Mouse (Mus musculus): Measurements from ENCODE around the gene Borcs7. TPM values are rescaled to one million over a fixed set of nuclear protein-coding genes. Genes with fewer than 3 reads are reported as not detected.
A peak's percentile ranks its signal among the peaks of the same experiment; 100 is the strongest.
"Not testable (repeated sequence)": the region's sequence is repeated elsewhere in the genome, so short reads cannot be mapped to it uniquely, and the experiment has no call there.

Borcs7 gene
- polyA plus RNA-seq, 2 experiments from 2014 or later = 6.8 to 7.4 TPM

DNA sequence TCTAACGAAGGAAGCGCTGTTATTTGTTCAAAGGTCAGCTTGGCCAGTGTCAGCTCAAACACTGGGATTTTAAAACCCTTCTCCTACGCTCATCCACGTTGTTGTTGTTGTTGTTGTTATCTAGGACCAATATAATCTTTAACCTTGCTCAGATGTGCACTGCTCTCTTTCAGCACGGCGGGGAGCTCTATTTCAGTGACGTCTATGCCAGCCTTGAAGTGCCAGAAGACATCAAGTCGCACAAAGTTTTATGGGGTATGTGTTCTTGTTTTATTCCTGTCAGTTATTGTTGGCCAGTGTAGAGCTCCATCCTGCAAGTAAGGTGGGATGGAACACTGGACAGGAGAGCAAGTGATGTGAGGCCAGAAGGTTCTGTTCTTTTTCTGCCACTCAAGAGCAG lies 25.3 kb downstream of the Borcs7 start:
- no peak for ATAC-seq

DNA sequence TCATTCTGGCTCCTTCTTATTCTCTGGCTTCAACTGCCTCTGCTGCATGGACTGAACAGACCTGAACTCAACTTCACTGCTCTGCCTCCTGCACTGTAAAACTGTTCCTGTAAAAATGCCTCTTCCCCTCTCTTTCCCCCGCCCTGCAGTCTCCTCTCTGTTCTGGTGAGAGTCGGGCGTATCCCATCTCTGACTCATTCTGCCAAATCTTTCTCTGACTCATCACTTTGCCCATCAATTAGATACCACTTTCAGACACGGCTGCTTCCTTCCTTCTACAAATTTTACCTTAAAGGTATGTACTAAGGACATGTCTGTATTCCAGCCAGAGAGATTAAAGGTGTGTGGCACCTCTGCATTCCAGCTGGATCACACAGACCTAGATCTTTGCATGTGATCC lies 28.4 kb downstream of the Borcs7 start:
- ATAC-seq = no peak

DNA sequence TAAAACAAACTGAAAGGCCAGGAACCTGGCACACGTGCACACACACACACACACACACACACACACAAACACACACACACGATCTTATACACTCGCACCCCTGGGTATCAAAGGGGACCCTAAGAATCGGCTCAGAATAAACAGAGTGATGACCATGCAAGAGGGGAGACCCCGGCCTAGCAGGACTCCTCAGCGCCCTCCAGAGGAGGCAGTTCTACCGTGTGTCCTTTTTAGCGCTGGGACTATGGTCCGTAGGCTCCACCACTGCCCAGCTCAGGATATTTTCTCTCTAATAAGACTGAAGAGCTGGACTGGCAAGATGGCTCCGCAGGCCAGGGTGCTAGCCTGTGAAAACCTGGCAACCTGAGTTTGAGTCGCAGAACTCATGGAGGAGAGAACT lies 34.7 kb downstream of the Borcs7 start:
- ATAC-seq = no peak

DNA sequence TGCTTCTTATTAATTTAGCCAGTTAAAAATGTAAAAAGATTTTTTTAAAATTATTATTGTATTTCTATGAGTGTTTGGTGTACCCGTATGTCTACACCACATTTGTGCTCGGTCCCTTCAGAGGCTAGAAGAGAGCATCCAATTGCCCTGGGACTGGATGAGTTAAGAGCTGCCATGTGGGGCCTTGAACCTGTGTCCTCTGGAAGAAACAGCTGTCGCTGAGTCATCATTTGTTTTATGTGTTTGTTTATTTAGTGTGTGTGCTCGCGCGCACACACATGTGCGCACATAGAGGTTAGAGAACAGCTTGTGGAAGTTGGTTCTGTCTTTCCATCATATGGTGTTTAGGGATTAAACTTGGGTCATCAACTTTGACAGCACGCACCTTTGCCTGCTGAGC lies 36.4 kb downstream of the Borcs7 start:
- ATAC-seq = no peak

DNA sequence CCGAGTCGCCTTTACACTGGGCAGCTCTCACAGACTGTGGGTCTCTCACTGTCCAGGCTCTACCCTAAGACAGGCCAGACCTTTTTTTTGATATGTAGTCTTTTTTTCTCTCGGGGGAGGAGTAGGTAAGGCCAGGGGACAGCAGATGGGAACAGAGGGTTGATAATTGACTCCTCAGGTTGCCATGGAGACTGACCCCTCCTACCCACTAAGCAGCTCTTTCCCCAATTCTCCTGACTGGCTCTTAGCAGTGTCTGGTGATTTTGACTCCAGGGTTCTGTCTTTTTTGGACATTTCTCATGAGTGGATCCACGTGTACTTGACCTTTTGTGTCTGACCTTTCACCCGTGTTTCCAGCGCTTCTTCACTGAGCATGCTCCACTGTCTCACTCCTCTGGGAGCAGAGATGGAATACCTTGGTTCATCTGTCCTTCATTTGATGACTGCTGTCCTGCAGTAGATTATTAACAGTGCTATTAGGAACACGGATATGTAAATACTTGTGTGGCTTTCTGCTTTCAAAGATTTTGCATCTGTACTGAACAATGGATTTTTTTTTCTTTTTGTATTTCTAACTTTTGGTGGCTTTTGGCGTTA lies 37.5 kb downstream of the Borcs7 start:
- no peak for ATAC-seq

DNA sequence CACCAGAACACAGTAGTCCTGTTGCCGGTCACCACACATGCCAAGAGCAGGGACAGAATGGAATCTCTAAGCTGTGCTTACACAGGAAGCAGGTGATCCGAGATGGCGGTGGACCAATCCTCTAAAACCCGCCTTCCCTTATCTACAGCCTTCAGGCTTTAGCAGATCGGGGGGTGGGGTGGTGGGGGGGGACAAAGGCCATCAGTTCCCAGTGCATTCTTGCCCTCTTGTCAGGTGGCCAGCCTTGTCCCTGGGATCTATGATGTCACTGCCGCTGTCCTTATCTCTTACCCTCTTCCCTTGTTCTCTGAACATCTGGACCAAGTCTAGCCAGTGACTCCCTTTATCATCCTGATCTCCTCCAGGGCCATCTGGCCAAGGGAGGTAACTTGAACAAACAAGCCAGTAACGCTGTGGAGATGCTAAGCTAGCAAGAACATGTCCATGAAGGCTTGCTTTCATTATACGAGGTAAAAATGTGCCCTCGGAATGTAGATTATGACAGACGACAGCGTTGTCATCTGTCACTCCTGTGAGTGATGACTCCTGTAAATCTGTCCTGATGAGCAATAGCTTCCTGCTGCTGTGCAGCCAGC lies 38.3 kb downstream of the Borcs7 start:
- ATAC-seq = no peak

DNA sequence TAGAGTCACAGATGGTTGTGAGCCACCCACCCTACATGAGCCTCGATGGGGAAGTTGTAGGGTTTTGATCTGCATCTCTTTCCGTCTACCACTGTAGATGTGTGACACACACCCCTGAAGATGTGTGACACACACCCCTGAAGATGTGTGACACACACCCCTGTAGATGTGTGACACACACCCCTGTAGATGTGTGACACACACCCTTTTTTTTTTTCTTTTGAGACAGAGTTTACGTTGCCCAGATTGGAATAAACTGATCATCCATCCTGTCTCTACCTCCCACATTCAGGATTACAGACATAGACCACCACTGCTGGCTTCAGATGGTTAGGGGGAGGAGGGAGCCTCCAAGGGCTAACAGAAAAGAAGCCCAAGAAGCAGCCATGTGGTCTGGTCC lies 39.2 kb downstream of the Borcs7 start:
- no peak for ATAC-seq

DNA sequence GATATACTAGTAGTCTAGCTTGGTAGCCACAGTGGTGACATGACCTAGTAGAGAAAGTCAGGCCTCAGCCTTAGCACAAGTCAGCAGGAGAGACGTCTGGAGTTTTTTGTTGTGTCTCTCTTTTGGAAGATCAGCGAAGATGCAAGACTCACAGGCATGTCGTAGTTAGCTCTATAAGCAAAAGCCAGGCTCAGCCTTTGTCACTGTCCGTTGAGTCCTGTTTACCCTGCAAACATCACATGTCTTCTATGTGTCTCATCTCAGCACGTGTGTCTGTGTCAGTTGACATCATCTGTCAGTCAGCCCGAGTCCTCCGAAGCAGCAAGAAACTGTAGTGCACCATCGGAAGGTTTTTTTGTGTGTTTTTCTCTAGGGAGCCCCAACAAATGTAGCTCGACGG lies 41.6 kb downstream of the Borcs7 start:
- no peak for ATAC-seq

DNA sequence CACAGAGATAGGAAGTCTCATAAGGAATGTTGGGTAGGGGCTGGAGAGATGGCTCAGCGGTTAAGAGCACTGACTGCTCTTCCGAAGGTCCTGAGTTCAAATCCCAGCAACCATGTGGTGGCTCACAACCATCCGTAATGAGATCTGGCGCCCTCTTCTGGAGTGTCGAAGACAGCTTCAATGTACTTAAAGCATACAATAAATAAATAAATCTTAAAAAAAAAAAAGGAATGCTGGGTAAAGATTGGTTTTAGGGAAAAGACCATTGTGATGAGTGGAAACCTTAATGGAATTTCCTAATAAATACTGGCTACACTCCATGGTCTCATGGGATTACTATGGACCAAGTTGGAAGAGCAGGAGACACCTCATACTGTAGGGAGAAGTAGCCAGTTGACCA lies 43.0 kb downstream of the Borcs7 start:
- ATAC-seq = not testable (repeated sequence)

DNA sequence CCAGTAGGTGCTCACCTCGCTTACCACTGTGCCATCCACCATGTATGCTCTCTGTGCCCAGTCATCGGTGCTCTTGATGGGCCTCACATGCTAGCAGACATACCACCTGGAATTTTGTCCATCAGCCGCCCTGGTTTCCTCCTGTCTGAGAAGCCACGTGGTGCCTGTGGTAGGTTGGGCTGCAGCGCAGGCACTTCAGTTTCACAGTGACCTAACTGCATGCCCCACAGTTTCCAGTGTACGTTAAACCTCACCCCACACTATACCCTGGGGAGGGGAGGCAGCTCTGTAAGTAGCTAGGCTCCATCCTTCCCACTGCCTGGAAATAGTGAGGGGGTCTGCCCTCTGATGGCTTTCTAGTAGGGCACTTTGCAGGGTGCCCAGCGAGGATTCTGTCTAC lies 43.9 kb downstream of the Borcs7 start:
- ATAC-seq = no peak

DNA sequence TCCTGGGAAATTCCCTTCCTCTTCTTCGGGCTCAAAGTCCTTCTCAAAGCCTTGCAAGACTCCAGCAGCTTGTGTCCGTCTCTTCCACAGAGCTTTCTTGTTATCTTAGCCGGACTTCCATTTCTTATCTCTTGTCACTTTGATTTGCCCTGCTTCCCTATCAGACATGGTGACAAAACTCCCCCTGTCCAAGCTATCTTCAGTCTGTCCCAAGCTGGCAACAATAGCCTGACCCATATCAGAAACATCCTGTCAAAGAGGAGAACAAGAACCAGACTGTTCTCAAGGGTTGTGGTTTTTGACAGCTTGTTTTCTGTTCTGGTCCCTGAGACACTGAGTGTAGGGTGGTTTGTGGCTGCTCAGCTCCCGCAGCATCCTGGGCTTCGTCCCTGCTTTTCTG lies 45.5 kb downstream of the Borcs7 start:
- ATAC-seq = no peak

DNA sequence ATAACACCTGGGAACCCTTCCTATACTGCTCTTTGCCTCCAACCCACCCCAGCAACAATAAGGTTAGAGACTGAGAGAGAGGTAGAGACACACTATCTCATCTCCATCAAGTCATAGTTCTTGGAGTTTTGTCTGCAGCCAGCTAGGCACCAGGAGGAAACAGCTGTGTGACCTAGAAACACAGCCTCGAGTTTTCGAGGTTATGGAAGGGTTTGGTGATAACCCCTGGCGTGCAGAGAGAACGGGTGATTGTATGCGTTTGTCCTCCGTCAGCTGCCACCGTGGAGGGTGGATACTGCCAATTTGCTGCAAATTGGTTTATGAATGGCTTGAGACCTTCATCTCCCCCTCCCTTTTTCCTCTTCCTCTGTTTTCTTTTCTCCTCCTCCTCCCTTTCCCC lies 47.4 kb downstream of the Borcs7 start:
- ATAC-seq = no peak

DNA sequence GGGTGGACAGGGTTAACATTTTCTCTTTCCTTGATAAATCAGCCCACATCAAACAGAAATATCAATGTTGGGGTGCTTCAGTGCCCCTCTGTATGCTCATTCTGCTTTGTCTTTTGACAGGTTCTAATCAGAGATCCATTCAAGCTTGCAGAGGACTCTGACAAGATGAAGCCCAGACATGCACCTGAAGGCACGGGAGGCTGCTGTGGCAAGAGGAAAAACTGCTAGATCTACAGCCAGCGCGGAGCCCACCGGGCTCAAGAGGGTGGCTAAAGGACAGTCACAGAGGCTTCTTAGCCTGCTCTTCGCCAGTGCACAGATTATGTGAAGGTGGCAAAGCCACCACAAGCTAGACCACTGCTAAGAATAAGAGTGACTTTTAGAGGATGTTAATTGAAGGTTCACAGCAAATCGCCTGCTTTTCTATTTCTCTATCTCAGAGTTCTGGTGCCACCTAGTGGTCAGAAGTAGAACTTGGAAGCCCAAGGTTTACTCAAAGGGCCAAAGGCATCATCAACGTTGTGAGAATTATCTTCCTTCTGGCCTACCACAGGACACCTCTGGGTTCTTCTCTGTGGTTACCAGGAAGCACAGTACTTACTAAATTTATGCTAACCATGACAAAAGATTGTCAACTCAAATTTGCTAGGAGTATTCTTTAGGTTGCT lies 50.8 kb downstream of the Borcs7 start:
- peak; percentile 62 for ATAC-seq

DNA sequence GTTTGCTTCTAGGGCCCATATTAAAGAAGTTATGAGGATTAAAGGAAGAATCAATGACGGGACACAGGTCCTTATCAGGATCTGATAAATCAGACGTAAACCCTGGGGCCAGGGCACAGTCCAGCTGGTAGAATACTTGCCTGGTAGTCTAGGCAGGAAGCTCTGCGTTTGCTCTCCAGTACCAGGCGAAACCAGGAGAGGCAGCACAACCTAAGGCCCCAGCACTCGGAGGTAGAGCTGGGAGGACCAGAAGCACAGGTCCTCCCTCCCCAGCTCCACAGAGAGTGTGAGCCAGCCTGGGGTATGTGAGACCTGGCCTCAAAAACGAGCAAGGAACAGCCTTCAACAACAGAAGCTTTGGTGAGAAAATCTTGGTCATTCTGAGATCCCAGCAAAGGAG lies 51.9 kb downstream of the Borcs7 start:
- no peak for ATAC-seq

DNA sequence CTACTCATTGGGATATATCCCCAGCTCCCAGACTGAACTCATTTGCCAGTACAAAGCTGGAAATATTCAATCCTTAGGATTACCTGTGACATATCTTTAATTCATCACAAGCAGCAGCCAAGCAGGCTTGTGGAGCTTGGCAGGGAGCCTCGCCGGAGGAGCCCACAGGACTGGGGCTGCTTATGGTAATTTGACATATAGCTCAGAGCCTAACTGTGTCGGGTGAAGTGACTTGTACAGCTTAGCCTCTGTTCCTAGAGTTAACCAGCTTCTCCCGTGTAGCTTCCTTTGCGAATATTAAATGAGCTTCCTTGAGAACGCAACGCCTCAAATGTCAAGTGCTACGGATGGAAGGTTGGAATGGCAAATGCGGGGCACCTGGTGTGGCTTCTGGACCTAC lies 55.0 kb downstream of the Borcs7 start:
- no peak for ATAC-seq

DNA sequence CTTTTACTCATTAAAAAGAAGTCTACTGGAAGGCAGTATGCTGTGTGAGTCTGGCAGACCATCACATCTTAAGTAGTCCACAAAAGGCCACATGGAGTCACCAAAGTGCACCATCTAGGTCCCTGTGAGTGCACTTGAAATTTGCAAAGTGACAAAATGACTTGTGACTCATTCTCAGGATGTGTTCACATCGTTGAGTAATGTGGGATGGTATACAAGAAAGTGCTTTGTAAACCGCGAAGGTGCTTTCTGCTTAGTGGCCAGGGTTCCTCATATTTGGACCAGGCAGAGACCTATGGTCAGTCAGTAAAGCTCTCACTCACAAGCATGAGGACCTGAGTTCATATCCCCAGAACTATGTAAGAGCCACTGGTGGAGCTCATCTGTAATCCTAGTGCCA lies 58.1 kb downstream of the Borcs7 start:
- ATAC-seq = no peak

DNA sequence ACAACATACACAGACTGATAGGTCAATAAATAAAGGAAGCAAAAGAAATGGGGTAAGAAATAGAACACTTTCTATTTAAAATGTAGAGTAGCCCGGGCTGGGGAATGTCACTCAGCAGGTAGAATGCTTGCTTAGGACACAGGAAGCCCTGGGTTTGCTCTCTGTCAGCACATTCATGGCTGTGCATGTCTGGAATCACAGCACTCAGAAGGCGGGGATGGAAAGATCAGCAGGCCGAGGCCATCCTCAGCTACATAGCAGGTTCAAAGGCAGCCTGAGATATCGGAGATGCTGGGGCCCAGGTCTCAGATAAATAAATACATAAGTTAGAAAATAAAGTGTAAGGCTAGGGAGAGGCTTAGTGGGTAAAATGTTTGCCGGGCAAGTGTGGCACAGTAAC lies 62.5 kb downstream of the Borcs7 start:
- no peak for ATAC-seq

Other genes starting within 250 kb of the Borcs7 start
- 10 to 100 TPM; 16.3 to 21.5 TPM for gene Trim8, start 188.2 kb upstream of the Borcs7 start, polyA plus RNA-seq (2017; shearing (Covaris generic))
- 10 to 100 TPM; 29.0 to 34.9 TPM for gene Arl3, start 116.7 kb upstream of the Borcs7 start, polyA plus RNA-seq (2017; shearing (Covaris generic))
- gene Sfxn2, start 116.5 kb upstream of the Borcs7 start, polyA plus RNA-seq (2017; shearing (Covaris generic)) = 10 to 100 TPM in 1 of 2 experiments, 1 to 10 TPM in 1; 6.2 to 13.4 TPM
- 10 to 100 TPM; 19.2 to 20.8 TPM for gene Wbp1l, start 90.8 kb upstream of the Borcs7 start, polyA plus RNA-seq (2017; shearing (Covaris generic))
- gene Cyp17a1, start 16.7 kb upstream of the Borcs7 start, polyA plus RNA-seq (2017; shearing (Covaris generic)) = not detected
- 10 to 100 TPM; 15.1 to 15.2 TPM for gene As3mt, start 17.6 kb downstream of the Borcs7 start, polyA plus RNA-seq (2017; shearing (Covaris generic))
- under 1 TPM; 0.42 to 0.61 TPM for gene Cnnm2, start 71.7 kb downstream of the Borcs7 start, polyA plus RNA-seq (2017; shearing (Covaris generic))